ENCODE assay signal across 8 mouse cellular contexts in genomic region chr4:124701052-124701845, GRCm38 (mm10). TPM values are rescaled to one million over a fixed set of nuclear protein-coding genes. Genes with fewer than 3 reads are reported as not detected.
A peak's percentile ranks its signal among the peaks of the same experiment; 100 is the strongest.
DNase-seq lines count a peak whose midpoint lies in the region; ATAC-seq lines count a peak whose summit lies in the region.

No protein-coding gene starts in this region.

- intact Hi-C loops in heart, postnatal 25 days (cut with DNase I): no loop called here
- intact Hi-C loops in left cerebral cortex, postnatal 14 days (cut with DNase I): no loop called here

- peak; percentile 9; the same call in 1 of the 2 replicates for ATAC-seq in forebrain, embryonic 16.5 days
- ATAC-seq in hindbrain, embryonic 16.5 days: peak; percentile 62
- ATAC-seq in megakaryocyte-erythroid progenitor cell, adult 5-6 weeks (replicated peaks; ENCODE audit: low FRiP score, low TSS enrichment, poor library complexity, severe bottlenecking): 0 out of 2 replicates have a peak, but pooled peaks have one; percentile 16

- no peaks in the 10 kb centered on the region for H3K9me3 ChIP-seq in forebrain, embryonic 16.5 days (ENCODE audit: control insufficient read depth, low read length)
- H3K9me3 ChIP-seq in hindbrain, embryonic 16.5 days (ENCODE audit: control insufficient read depth, low read length): no peaks in the 10 kb centered on the region

- H3K36me3 ChIP-seq in forebrain, embryonic 16.5 days (ENCODE audit: control insufficient read depth, insufficient read depth): no peaks in the 10 kb centered on the region
- no peaks in the 10 kb centered on the region for H3K36me3 ChIP-seq in hindbrain, embryonic 16.5 days (ENCODE audit: control insufficient read depth, insufficient read depth, low read length)

- H3K4me3 ChIP-seq in forebrain, embryonic 16.5 days (replicated peaks; ENCODE audit: low read length): peak overlapping the region; percentile 69
- peak overlapping the region; percentile 61 for H3K4me3 ChIP-seq in hindbrain, embryonic 16.5 days (ENCODE audit: low read length)

- H3K4me2 ChIP-seq in forebrain, embryonic 16.5 days (ENCODE audit: low read length): peak overlapping the region; percentile 99
- H3K4me2 ChIP-seq in hindbrain, embryonic 16.5 days (ENCODE audit: low read length): peak overlapping the region; percentile 99

- H3K27ac ChIP-seq in forebrain, embryonic 16.5 days (ENCODE audit: low read length): no peak overlapping the region; the same call in 1 of the 2 replicates
- peak overlapping the region; percentile 36; the same call in 1 of the 2 replicates for H3K27ac ChIP-seq in hindbrain, embryonic 16.5 days (ENCODE audit: low read depth, low read length)

- H3K27me3 ChIP-seq in forebrain, embryonic 16.5 days (replicated peaks; ENCODE audit: control insufficient read depth, insufficient read depth, low read length): peaks cover 6% of the 10 kb centered on the region
- 0 out of 2 replicates have a peak, but pooled peaks cover 5% of the 10 kb centered on the region for H3K27me3 ChIP-seq in hindbrain, embryonic 16.5 days (replicated peaks; ENCODE audit: control insufficient read depth, insufficient read depth, low read length)

- DNase-seq in heart, adult 11 months: peak; percentile 98
- no peak for DNase-seq in heart, postnatal 25 days (ENCODE audit: low spot score)
- DNase-seq in MEL-GATA-1-ER (ENCODE audit: extremely low read depth, low read depth): peak; percentile 49
- peak; percentile 54 for DNase-seq in thymus, postnatal 25 days
- DNase-seq in left cerebral cortex, postnatal 14 days (ENCODE audit: low spot score in 2 of 2): no peak

- peaks cover 40% of the 10 kb centered on the region for H3K4me1 ChIP-seq in forebrain, embryonic 16.5 days (replicated peaks; ENCODE audit: control insufficient read depth, insufficient read depth, low read length)
- H3K4me1 ChIP-seq in hindbrain, embryonic 16.5 days (ENCODE audit: control insufficient read depth, insufficient read depth, low read depth, low read length): peaks cover 20% of the 10 kb centered on the region

- H3K9ac ChIP-seq in forebrain, embryonic 16.5 days (replicated peaks; ENCODE audit: low read depth, low read length): peak overlapping the region; percentile 68
- peak overlapping the region; percentile 70 for H3K9ac ChIP-seq in hindbrain, embryonic 16.5 days (ENCODE audit: low read depth, low read length)

- 2% methylated on average over 22 of the region's 22 CpGs for WGBS in forebrain, embryonic 16.5 days
- 5% methylated on average over 22 of the region's 22 CpGs for WGBS in hindbrain, embryonic 16.5 days

RNA-seq across cellular contexts. Expression of gene Fhl3, which starts 0.7 kb away (rescaled TPM):
- 10 to 100 TPM; 12.7 to 14.2 TPM for total RNA-seq in heart, postnatal 25 days (2021)
- polyA plus RNA-seq in forebrain, embryonic 16.5 days (2015; fragmentation: Nextera tagmentation; extraction: Ambion mirVana): 1.9 and 2.3 TPM in 2 replicates
- polyA plus RNA-seq in hindbrain, embryonic 16.5 days (2015; fragmentation: Nextera tagmentation; extraction: Ambion mirVana): 1.5 and 2.1 TPM in 2 replicates
- total RNA-seq in megakaryocyte-erythroid progenitor cell, adult 5-6 weeks (2014; fragmentation: Nextera tagmentation): 3.3 and 5.3 TPM in 2 replicates
- total RNA-seq in megakaryocyte-erythroid progenitor cell, adult 5-6 weeks (2017): 0.42 and 4.1 TPM in 2 replicates
- total RNA-seq in left cerebral cortex, postnatal 14 days (2021): 1 to 10 TPM; 3.8 to 4.2 TPM

RNA-seq across cellular contexts. Expression of gene Utp11, which starts 7.8 kb away (rescaled TPM):
- 10 to 100 TPM; 10.8 to 13.2 TPM for total RNA-seq in heart, postnatal 25 days (2021)
- polyA plus RNA-seq in forebrain, embryonic 16.5 days (2015; fragmentation: Nextera tagmentation; extraction: Ambion mirVana): 42.1 and 48.3 TPM in 2 replicates
- 37.9 TPM in 2 replicates for polyA plus RNA-seq in hindbrain, embryonic 16.5 days (2015; fragmentation: Nextera tagmentation; extraction: Ambion mirVana)
- total RNA-seq in megakaryocyte-erythroid progenitor cell, adult 5-6 weeks (2014; fragmentation: Nextera tagmentation): 54.9 and 55.0 TPM in 2 replicates
- 101 and 103 TPM in 2 replicates for total RNA-seq in megakaryocyte-erythroid progenitor cell, adult 5-6 weeks (2017)
- 10 to 100 TPM; 14.1 to 14.3 TPM for total RNA-seq in left cerebral cortex, postnatal 14 days (2021)

RNA-seq across cellular contexts. Expression of gene Sf3a3, which starts 13.3 kb away (rescaled TPM):
- 10 to 100 TPM; 18.4 to 18.6 TPM for total RNA-seq in heart, postnatal 25 days (2021)
- polyA plus RNA-seq in forebrain, embryonic 16.5 days (2015; fragmentation: Nextera tagmentation; extraction: Ambion mirVana): 128 and 129 TPM in 2 replicates
- polyA plus RNA-seq in hindbrain, embryonic 16.5 days (2015; fragmentation: Nextera tagmentation; extraction: Ambion mirVana): 86.1 and 93.2 TPM in 2 replicates
- 99.2 and 101 TPM in 2 replicates for total RNA-seq in megakaryocyte-erythroid progenitor cell, adult 5-6 weeks (2014; fragmentation: Nextera tagmentation)
- 208 and 222 TPM in 2 replicates for total RNA-seq in megakaryocyte-erythroid progenitor cell, adult 5-6 weeks (2017)
- 10 to 100 TPM; 31.1 to 32.2 TPM for total RNA-seq in left cerebral cortex, postnatal 14 days (2021)

RNA-seq across cellular contexts. Expression of gene Inpp5b, which starts 40.4 kb away (rescaled TPM):
- 10 to 100 TPM; 10.1 to 10.4 TPM for total RNA-seq in heart, postnatal 25 days (2021)
- 25.3 and 25.6 TPM in 2 replicates for polyA plus RNA-seq in forebrain, embryonic 16.5 days (2015; fragmentation: Nextera tagmentation; extraction: Ambion mirVana)
- polyA plus RNA-seq in hindbrain, embryonic 16.5 days (2015; fragmentation: Nextera tagmentation; extraction: Ambion mirVana): 18.4 and 23.7 TPM in 2 replicates
- total RNA-seq in megakaryocyte-erythroid progenitor cell, adult 5-6 weeks (2014; fragmentation: Nextera tagmentation): 77.5 and 89.7 TPM in 2 replicates
- total RNA-seq in megakaryocyte-erythroid progenitor cell, adult 5-6 weeks (2017): 43.6 and 56.5 TPM in 2 replicates
- 10 to 100 TPM; 35.3 to 42.5 TPM for total RNA-seq in left cerebral cortex, postnatal 14 days (2021)

RNA-seq across cellular contexts. Expression of gene Pou3f1, which starts 44.6 kb away (rescaled TPM):
- total RNA-seq in heart, postnatal 25 days (2021): under 1 TPM; 0.08 to 0.14 TPM
- polyA plus RNA-seq in forebrain, embryonic 16.5 days (2015; fragmentation: Nextera tagmentation; extraction: Ambion mirVana): 20.9 and 22.7 TPM in 2 replicates
- polyA plus RNA-seq in hindbrain, embryonic 16.5 days (2015; fragmentation: Nextera tagmentation; extraction: Ambion mirVana): 3.0 and 6.7 TPM in 2 replicates
- total RNA-seq in megakaryocyte-erythroid progenitor cell, adult 5-6 weeks (2014; fragmentation: Nextera tagmentation): not detected in 2 replicates
- 0.23 TPM in 1 of 2 replicates, not detected in the other for total RNA-seq in megakaryocyte-erythroid progenitor cell, adult 5-6 weeks (2017)
- total RNA-seq in left cerebral cortex, postnatal 14 days (2021): 10 to 100 TPM; 29.9 to 30.1 TPM

Comparison
In these comparisons a context has a peak if more than half of its experiments do, and no peak if none do; other contexts are left out.
1. DNase-seq: peak in heart, adult 11 months (single experiment), MEL-GATA-1-ER (single experiment) and thymus, postnatal 25 days (single experiment); none in heart, postnatal 25 days (single experiment) and left cerebral cortex, postnatal 14 days (0 of 2).
2. ATAC-seq: peak in every context shown above with its lines; median percentile 62 in hindbrain, embryonic 16.5 days; 16 in megakaryocyte-erythroid progenitor cell, adult 5-6 weeks; 9 in forebrain, embryonic 16.5 days.